Mouse (Mus musculus) stomach, embryonic 15.5 days (tissue): ENCODE measurements at regions not wholly inside any gene's neighbourhood (a gene's known extent, or its start where the extent isn't known, plus 50 kb on each side); places are given as distances from the start of the nearest gene placed in this dataset.

Experiments
- ATAC-seq: fragments of 200-750 bp; cut with Nextera tagmentation; 2 replicates; pipeline ENCODE4 v1.8.0; 2017; ENCODE audit warnings: low read depth, moderate number of reproducible peaks, moderate TSS enrichment; ENCODE audit not compliant: insufficient read depth, low FRiP score
- H3K27ac ChIP-seq: fragments of 300-500 bp; sonication (generic); 2 replicates; pipeline ENCODE4 v1.5.1; 2015; ENCODE audit warnings: mild to moderate bottlenecking, inconsistent platforms
- H3K27me3 ChIP-seq: fragments of 300-500 bp; sonication (generic); replicated peaks from 2 replicates; pipeline ENCODE4 v1.6.1; 2015; ENCODE audit warnings: inconsistent platforms
- H3K36me3 ChIP-seq: fragments of 300-500 bp; sonication (generic); 2 replicates; pipeline ENCODE4 v1.6.1; 2015; ENCODE audit warnings: inconsistent platforms
- H3K4me1 ChIP-seq: fragments of 300-500 bp; sonication (generic); 2 replicates; pipeline ENCODE4 v1.6.1; 2015; ENCODE audit warnings: inconsistent platforms
- H3K4me2 ChIP-seq: fragments of 300-500 bp; sonication (generic); 2 replicates; pipeline ENCODE4 v1.6.1; 2015; ENCODE audit warnings: mild to moderate bottlenecking, inconsistent platforms
- H3K4me3 ChIP-seq: fragments of 300-500 bp; sonication (generic); replicated peaks from 2 replicates; pipeline ENCODE4 v1.5.1; 2015; ENCODE audit warnings: inconsistent platforms
- H3K9ac ChIP-seq: fragments of 300-500 bp; sonication (generic); 2 replicates; pipeline ENCODE4 v1.6.1; 2015; ENCODE audit warnings: inconsistent platforms
- H3K9me3 ChIP-seq: fragments of 300-500 bp; sonication (generic); 2 replicates; pipeline ENCODE4 v1.6.1; 2016; ENCODE audit warnings: inconsistent platforms
- WGBS: fragments of 180-500 bp; shearing (Covaris S2); methylation state at CpG from one replicate; pipeline ENCODE4 v1.1.7; 2015; 5-methylcytosine and 5-hydroxymethylcytosine counted together

DNA sequence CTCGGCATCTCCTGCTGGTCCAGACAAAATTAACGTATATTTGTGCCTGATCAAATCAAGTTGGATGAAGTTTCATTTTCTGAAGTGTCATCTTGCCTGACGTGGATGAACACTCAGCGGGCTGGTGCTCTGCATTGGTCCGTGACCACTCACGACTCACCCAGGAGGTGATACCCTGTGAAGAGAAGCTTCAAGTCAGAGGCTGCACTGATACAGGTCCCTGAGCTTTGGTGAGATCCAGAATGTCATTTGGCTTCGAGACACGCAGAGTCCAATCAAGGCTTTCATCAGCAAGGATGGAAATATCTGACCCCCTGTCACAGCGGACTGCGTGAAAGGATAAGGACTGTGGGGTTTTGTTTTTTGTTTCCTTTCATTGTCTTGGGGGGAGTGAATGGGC lies 90.4 kb downstream of the Kcnrg start:
- Histone ChIP-seq H3K9me3 (no peaks in the 10 kb centered on the region), H3K36me3 (no peaks in the 10 kb centered on the region), H3K4me3 (no peak overlapping the region), H3K9ac (no peak overlapping the region), H3K27ac (no peak overlapping the region), H3K27me3 (no peaks in the 10 kb centered on the region), H3K4me1 (no peaks in the 10 kb centered on the region), H3K4me2 (no peak overlapping the region)
- 86% methylated on average over 10 of the region's 10 CpGs for WGBS
- ATAC-seq = no peak

DNA sequence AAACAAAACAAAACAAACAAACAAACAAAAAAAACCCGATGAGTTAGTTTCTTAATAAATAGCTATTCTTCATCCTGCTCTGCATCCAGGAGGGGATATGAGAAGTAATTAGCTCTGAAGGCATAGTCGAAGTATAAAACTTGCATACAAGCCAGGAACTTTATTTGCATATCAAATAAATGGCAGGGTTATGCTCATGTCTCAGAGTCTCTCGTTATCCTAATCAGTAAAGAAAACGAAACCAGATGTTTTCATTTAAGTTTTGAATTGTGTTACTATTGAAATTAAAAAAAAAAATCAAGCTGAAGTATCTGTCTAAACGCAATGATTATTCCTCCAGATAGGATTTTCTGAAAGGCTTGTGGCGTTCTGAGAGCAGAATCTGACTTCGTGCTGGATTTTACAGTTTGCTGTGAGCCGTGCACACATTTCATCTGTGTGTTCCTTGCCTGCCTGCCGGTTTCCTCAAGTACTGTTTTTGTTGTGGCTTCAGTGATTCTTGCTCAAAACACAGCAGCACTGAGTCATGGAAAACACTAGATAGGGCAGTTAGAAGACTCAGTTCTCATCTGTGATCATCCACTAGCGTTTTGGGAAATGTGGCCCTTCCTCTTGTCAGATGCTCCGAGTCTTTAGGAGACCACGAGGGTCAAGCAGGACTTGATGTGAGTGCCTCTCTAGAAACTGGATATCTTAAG lies 91.2 kb downstream of the Kcnrg start:
- no peak overlapping the region for H3K4me2 ChIP-seq
- no peak overlapping the region for H3K9ac ChIP-seq
- 63% methylated on average over 12 of the region's 12 CpGs for WGBS
- no peak for ATAC-seq
- no peaks in the 10 kb centered on the region for H3K36me3 ChIP-seq
- no peak overlapping the region for H3K4me3 ChIP-seq
- H3K4me1 ChIP-seq = no peaks in the 10 kb centered on the region
- no peak overlapping the region for H3K27ac ChIP-seq
- H3K27me3 ChIP-seq = no peaks in the 10 kb centered on the region
- no peaks in the 10 kb centered on the region for H3K9me3 ChIP-seq

DNA sequence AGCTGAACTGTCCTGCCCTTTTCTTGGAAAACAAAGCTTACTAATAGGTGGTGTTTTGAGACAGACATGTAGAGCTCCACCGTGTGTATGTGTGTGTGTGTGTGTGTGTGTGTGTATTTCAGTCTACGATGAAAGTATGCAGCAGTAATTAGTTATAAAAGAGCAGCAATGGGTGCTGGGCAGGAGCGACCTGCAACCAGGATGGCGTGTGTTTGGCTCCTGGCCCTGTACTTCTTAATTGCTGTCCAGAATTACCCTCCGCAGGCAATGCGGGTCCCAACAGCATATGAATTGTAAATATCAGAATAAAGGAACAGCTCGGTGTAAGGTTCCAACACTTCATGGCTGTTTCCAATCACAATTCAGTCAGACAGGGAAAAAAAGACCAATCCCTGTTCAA lies 92.4 kb downstream of the Kcnrg start:
- Histone ChIP-seq H3K27ac (no peak overlapping the region), H3K4me1 (no peaks in the 10 kb centered on the region), H3K4me3 (no peak overlapping the region), H3K9me3 (no peaks in the 10 kb centered on the region), H3K36me3 (no peaks in the 10 kb centered on the region), H3K27me3 (no peaks in the 10 kb centered on the region), H3K9ac (no peak overlapping the region), H3K4me2 (no peak overlapping the region)
- ATAC-seq = no peak
- 67% methylated on average over 7 of the region's 7 CpGs for WGBS

- H3K36me3 ChIP-seq = no peaks in the 10 kb centered on the region
- no peak overlapping the region for H3K9ac ChIP-seq
- ATAC-seq = no peak
- H3K27ac ChIP-seq = no peak overlapping the region
- no peaks in the 10 kb centered on the region for H3K9me3 ChIP-seq
- no peaks in the 10 kb centered on the region for H3K4me1 ChIP-seq
- H3K4me3 ChIP-seq = no peak overlapping the region
- H3K4me2 ChIP-seq = no peak overlapping the region
- 59% methylated on average over 10 of the region's 10 CpGs for WGBS
- H3K27me3 ChIP-seq = no peaks in the 10 kb centered on the region
Measured at GRCm38 (mm10) chr14:61701131-61701530, 93.9 kb downstream of the Kcnrg start.

- no peak overlapping the region for H3K27ac ChIP-seq
- 90% methylated on average over 3 of the region's 3 CpGs for WGBS
- no peak overlapping the region for H3K9ac ChIP-seq
- no peak overlapping the region for H3K4me2 ChIP-seq
- H3K27me3 ChIP-seq = no peaks in the 10 kb centered on the region
- no peaks in the 10 kb centered on the region for H3K9me3 ChIP-seq
- no peaks in the 10 kb centered on the region for H3K4me1 ChIP-seq
- H3K4me3 ChIP-seq = no peak overlapping the region
- no peak for ATAC-seq
- H3K36me3 ChIP-seq = no peaks in the 10 kb centered on the region
Measured at GRCm38 (mm10) chr14:61703916-61704315, 96.7 kb downstream of the Kcnrg start.

- Histone ChIP-seq H3K4me3 (no peak overlapping the region), H3K4me1 (no peaks in the 10 kb centered on the region), H3K4me2 (no peak overlapping the region), H3K9ac (no peak overlapping the region), H3K27me3 (no peaks in the 10 kb centered on the region), H3K36me3 (no peaks in the 10 kb centered on the region), H3K9me3 (no peaks in the 10 kb centered on the region), H3K27ac (no peak overlapping the region)
- 79% methylated on average over 6 of the region's 6 CpGs for WGBS
- no peak for ATAC-seq
Measured at GRCm38 (mm10) chr14:61706984-61707383, 99.7 kb downstream of the Kcnrg start.

GRCm38 (mm10) chr14:61708331-61708730 lies 101.1 kb downstream of the Kcnrg start:
- H3K4me2 ChIP-seq = no peak overlapping the region
- no peak overlapping the region for H3K27ac ChIP-seq
- H3K27me3 ChIP-seq = no peaks in the 10 kb centered on the region
- 76% methylated on average over 6 of the region's 6 CpGs for WGBS
- H3K9ac ChIP-seq = no peak overlapping the region
- ATAC-seq = no peak
- no peaks in the 10 kb centered on the region for H3K9me3 ChIP-seq
- H3K36me3 ChIP-seq = no peaks in the 10 kb centered on the region
- H3K4me1 ChIP-seq = no peaks in the 10 kb centered on the region
- H3K4me3 ChIP-seq = no peak overlapping the region

GRCm38 (mm10) chr14:61715746-61716145 lies 108.5 kb downstream of the Kcnrg start:
- Histone ChIP-seq H3K4me2 (no peak overlapping the region), H3K4me3 (no peak overlapping the region), H3K9me3 (no peaks in the 10 kb centered on the region), H3K4me1 (no peaks in the 10 kb centered on the region), H3K27ac (no peak overlapping the region), H3K9ac (no peak overlapping the region), H3K27me3 (no peaks in the 10 kb centered on the region), H3K36me3 (no peaks in the 10 kb centered on the region)
- no peak for ATAC-seq
- WGBS = 94% methylated on average over 4 of the region's 4 CpGs

DNA sequence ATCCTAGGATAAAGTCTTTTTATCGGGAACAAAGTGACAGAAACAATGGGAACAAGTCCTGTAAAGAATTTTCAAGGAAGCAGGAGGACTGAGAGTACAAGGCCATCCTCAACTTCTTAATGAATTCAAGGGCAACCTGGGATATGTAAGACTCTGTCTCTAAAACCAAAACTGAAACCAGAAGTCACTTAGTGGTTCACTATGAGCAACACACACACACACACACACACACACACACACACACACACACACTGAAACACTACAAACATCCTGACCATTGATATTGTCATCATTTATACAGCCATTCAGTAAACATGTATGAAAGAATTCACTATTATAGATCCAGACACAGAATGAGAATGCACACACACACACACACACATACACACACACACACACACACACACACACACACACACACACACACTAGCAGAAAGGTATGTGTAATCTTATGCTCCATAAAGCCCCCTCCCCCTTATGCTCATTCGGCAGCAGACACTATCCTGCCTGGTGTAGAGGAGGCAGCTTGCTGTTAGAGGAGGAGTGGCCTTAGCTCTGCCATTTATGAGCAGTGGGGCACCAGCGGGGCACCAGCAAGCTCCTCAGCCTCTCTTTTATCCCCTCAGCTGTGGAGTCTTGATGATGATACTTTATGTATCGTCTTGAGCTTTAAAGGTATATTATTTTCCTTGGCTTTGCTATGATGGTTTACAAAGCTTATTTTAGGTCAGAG lies 111.3 kb downstream of the Kcnrg start:
- Histone ChIP-seq H3K36me3 (no peaks in the 10 kb centered on the region), H3K4me1 (no peaks in the 10 kb centered on the region), H3K27ac (no peak overlapping the region), H3K4me3 (no peak overlapping the region), H3K27me3 (no peaks in the 10 kb centered on the region), H3K9me3 (no peaks in the 10 kb centered on the region), H3K9ac (no peak overlapping the region), H3K4me2 (no peak overlapping the region)
- no peak for ATAC-seq
- 58% methylated on average over 4 of the region's 4 CpGs for WGBS

GRCm38 (mm10) chr14:61721302-61721701 lies 114.0 kb downstream of the Kcnrg start:
- H3K4me2 ChIP-seq = no peak overlapping the region
- no peaks in the 10 kb centered on the region for H3K36me3 ChIP-seq
- no peaks in the 10 kb centered on the region for H3K27me3 ChIP-seq
- no peaks in the 10 kb centered on the region for H3K4me1 ChIP-seq
- no peak overlapping the region for H3K27ac ChIP-seq
- 79% methylated on average over 4 of the region's 4 CpGs for WGBS
- no peak overlapping the region for H3K4me3 ChIP-seq
- ATAC-seq = no peak
- H3K9me3 ChIP-seq = no peaks in the 10 kb centered on the region
- H3K9ac ChIP-seq = no peak overlapping the region

- 75% methylated on average over 3 of the region's 3 CpGs for WGBS
- no peak overlapping the region for H3K27ac ChIP-seq
- H3K9me3 ChIP-seq = no peaks in the 10 kb centered on the region
- no peak overlapping the region for H3K4me2 ChIP-seq
- no peak for ATAC-seq
- no peak overlapping the region for H3K9ac ChIP-seq
- H3K36me3 ChIP-seq = no peaks in the 10 kb centered on the region
- no peak overlapping the region for H3K4me3 ChIP-seq
- H3K4me1 ChIP-seq = no peaks in the 10 kb centered on the region
- no peaks in the 10 kb centered on the region for H3K27me3 ChIP-seq
Measured at GRCm38 (mm10) chr14:61724942-61725341, 117.7 kb downstream of the Kcnrg start.

DNA sequence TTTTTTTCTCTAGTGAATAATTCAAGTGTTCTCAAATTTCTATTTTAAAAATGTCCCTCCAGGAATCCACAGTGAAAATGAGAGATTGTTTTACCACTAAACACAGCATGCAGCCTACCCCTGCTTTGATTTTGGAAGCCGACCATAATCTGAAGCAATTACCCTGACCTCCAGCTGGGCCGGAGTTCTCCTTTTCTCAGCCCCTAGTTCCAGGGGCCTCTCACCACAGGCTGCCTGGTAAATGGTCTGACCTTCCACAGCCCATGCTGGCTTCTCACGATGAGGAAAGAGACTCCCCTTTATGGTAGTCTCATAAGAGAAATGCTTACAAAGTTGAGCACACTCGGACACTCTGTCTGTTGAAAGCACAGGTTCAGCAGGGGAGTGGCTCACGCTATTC lies 121.3 kb downstream of the Kcnrg start:
- 52% methylated on average over 5 of the region's 5 CpGs for WGBS
- H3K4me1 ChIP-seq = no peaks in the 10 kb centered on the region
- ATAC-seq = no peak
- H3K36me3 ChIP-seq = no peaks in the 10 kb centered on the region
- H3K27ac ChIP-seq = no peak overlapping the region
- H3K27me3 ChIP-seq = no peaks in the 10 kb centered on the region
- no peak overlapping the region for H3K4me3 ChIP-seq
- no peaks in the 10 kb centered on the region for H3K9me3 ChIP-seq
- H3K9ac ChIP-seq = no peak overlapping the region
- no peak overlapping the region for H3K4me2 ChIP-seq
